Mouse (Mus musculus) ES-E14 (cell line): ENCODE results near the gene Sh3rf1.

Experiments used
- CHD2 ChIP-seq: IDR thresholded peaks from 2 replicates; pipeline ENCODE4 v1.6.1; 2014; ENCODE audit warnings: mild to moderate bottlenecking, low read depth, low read length, inconsistent platforms
- HCFC1 ChIP-seq: IDR thresholded peaks from 2 replicates; pipeline ENCODE4 v1.6.1; 2012; ENCODE audit warnings: low read length, inconsistent platforms, borderline replicate concordance; ENCODE audit not compliant: insufficient read depth

DNA sequence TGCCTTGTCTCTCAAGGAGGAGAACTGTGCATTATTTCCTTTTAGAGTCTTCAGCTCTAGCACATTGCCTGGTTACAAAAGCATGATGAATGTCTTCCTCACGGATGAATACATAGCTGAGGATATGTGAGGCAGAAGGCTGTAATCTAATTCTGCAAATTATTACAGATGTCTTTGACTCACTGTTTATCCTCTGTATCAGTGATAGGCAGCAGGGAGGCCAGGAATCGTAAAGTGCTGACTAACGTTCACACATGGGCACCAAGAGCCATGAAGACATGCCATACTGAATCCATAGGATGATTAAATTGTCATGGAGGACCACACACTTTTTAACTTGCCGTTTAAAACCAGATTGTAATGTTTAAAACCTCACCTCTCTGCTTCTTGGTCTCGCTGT is 103.7 kb downstream of the Sh3rf1 start:
- TF ChIP-seq CHD2 (no peak), HCFC1 (no peak)
